Mouse (Mus musculus) C2C12 (cell line): ENCODE results near the gene Tbc1d10a. TPM values are rescaled to one million over a fixed set of nuclear protein-coding genes. Genes with fewer than 3 reads are reported as not detected.

ENCODE experiments used
- H3K27me3 ChIP-seq: one replicate; pipeline ENCODE4 v1.6.1; 2011; ENCODE audit not compliant: control insufficient read depth, insufficient read depth, insufficient read length
- H3K36me3 ChIP-seq: one replicate; pipeline ENCODE4 v1.6.1; 2011; ENCODE audit not compliant: control insufficient read depth, insufficient read depth
- H3K4me3 ChIP-seq: one replicate; pipeline ENCODE4 v1.5.1; 2011; ENCODE audit warnings: mild to moderate bottlenecking, control low read depth; ENCODE audit not compliant: poor library complexity, insufficient read depth, severe bottlenecking
- H3K79me2 ChIP-seq: one replicate; pipeline ENCODE4 v1.6.1; 2011; ENCODE audit not compliant: control insufficient read depth, insufficient read depth
- H3K79me3 ChIP-seq: one replicate; pipeline ENCODE4 v1.6.1; 2011; ENCODE audit warnings: low read depth, control low read depth
- H3ac ChIP-seq: one replicate; pipeline ENCODE3; 2011; ENCODE audit warnings: low read depth; ENCODE audit not compliant: control insufficient read depth, insufficient read length
- CEBPB ChIP-seq: IDR thresholded peaks from one replicate; pipeline ENCODE4 v1.6.1; 2011; ENCODE audit warnings: low read depth, mild to moderate bottlenecking, control low read depth, moderate library complexity
- CTCF ChIP-seq: IDR thresholded peaks from one replicate; pipeline ENCODE4 v1.5.1; 2011; ENCODE audit not compliant: control insufficient read depth, insufficient read depth, insufficient read length
- FOSL1 ChIP-seq: IDR thresholded peaks from one replicate; pipeline ENCODE4 v1.8.0; 2011; ENCODE audit warnings: mild to moderate bottlenecking, low read length; ENCODE audit not compliant: poor library complexity, insufficient read depth, severe bottlenecking
- MAX ChIP-seq: IDR thresholded peaks from one replicate; pipeline ENCODE4 v1.6.1; 2011; ENCODE audit warnings: mild to moderate bottlenecking, control low read depth
- MYOD1 ChIP-seq: IDR thresholded peaks from one replicate; pipeline ENCODE4 v1.6.1; 2011; ENCODE audit warnings: low read depth; ENCODE audit not compliant: control insufficient read depth, insufficient read length
- MYOG ChIP-seq: IDR thresholded peaks from one replicate; pipeline ENCODE4 v1.6.1; 2011; ENCODE audit not compliant: control insufficient read depth, insufficient read length; ENCODE audit errors: extremely low read depth
- USF1 ChIP-seq: IDR thresholded peaks from one replicate; pipeline ENCODE4 v1.6.1; 2011; ENCODE audit warnings: low read depth, mild to moderate bottlenecking, control low read depth, moderate library complexity
- polyA plus RNA-seq: library from polyadenylated mRNA; unstranded; fragments of >200 nt; fragmentation: generic; extraction: Trizol; gene quantifications from one replicate; pipeline ENCODE4 v1.2.1, GENCODE M21; 2012; ENCODE audit warnings: missing spikeins

Tbc1d10a gene
- polyA plus RNA-seq, 1 experiment = 22.4 TPM

GRCm38 (mm10) chr11:4224223-4224622 lies 37.6 kb downstream of the Tbc1d10a start:
- H3K79me3 ChIP-seq = no peaks in the 10 kb centered on the region
- no peak for TF ChIP-seq CEBPB
- no peak for TF ChIP-seq FOSL1
- TF ChIP-seq MYOG = no peak
- no peak overlapping the region for H3K4me3 ChIP-seq
- no peaks in the 10 kb centered on the region for H3K27me3 ChIP-seq
- no peak overlapping the region for H3ac ChIP-seq
- no peaks in the 10 kb centered on the region for H3K79me2 ChIP-seq
- no peaks in the 10 kb centered on the region for H3K36me3 ChIP-seq

DNA sequence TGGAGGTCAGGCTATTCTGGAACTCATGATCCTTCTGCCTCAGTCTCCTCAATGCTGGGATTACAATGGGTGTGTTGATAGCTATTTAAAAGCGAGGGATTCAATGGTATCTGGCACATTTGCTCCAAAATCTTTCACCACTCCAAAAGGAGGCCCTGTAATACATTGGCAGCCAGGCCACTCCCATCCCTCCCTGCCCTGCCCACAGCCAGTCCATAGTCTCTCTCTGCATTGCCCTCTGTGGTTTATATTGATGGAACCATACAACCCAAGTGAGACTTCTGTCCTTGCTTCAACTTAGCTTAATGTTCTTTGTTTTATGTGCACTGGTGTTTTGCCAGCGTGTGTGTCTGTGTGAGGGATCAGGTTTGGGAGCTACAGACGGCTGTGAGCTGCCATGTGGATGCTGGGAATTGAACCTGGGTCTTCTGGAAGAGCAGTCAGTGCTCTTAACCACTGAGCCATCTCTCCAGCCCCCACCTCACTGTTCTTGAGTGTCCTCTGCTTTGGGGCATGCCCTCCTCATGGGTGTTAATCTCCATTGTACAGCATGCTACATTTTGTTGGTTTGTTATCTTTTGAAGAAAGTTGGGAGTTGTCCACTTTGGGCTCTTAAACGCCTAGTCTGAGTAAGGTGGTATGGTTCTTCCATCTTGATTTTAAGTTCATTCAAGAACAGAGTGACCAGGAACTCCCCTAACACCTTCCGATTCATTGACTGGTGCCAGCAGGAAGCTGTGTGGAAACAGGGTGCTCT lies 40.2 kb downstream of the Tbc1d10a start:
- Histone ChIP-seq H3K36me3 (no peaks in the 10 kb centered on the region), H3K79me3 (no peaks in the 10 kb centered on the region), H3K79me2 (no peaks in the 10 kb centered on the region), H3ac (no peak overlapping the region), H3K4me3 (no peak overlapping the region), H3K27me3 (no peaks in the 10 kb centered on the region)
- TF ChIP-seq FOSL1 (no peak), MYOG (no peak), CTCF (no peak), MAX (no peak), MYOD1 (no peak), USF1 (no peak), CEBPB (no peak)

- Histone ChIP-seq H3ac (no peak overlapping the region), H3K4me3 (no peak overlapping the region), H3K79me2 (no peaks in the 10 kb centered on the region), H3K27me3 (no peaks in the 10 kb centered on the region), H3K36me3 (no peaks in the 10 kb centered on the region), H3K79me3 (no peaks in the 10 kb centered on the region)
- TF ChIP-seq CTCF (no peak), USF1 (peak; percentile 10), CEBPB (no peak), MYOD1 (no peak), FOSL1 (no peak), MYOG (no peak)
These were observed 41.9 kb downstream of the Tbc1d10a start for GRCm38 (mm10) chr11:4228463-4228862.

GRCm38 (mm10) chr11:4229841-4230240 lies 43.3 kb downstream of the Tbc1d10a start:
- H3K4me3 ChIP-seq = no peak overlapping the region
- TF ChIP-seq CEBPB (no peak), MYOG (no peak), USF1 (no peak), MYOD1 (no peak), MAX (no peak), FOSL1 (no peak), CTCF (no peak)

GRCm38 (mm10) chr11:4231435-4231834 lies 44.8 kb downstream of the Tbc1d10a start:
- no peaks in the 10 kb centered on the region for H3K27me3 ChIP-seq
- H3K79me3 ChIP-seq = no peaks in the 10 kb centered on the region
- H3K4me3 ChIP-seq = no peak overlapping the region
- no peaks in the 10 kb centered on the region for H3K79me2 ChIP-seq
- H3K36me3 ChIP-seq = no peaks in the 10 kb centered on the region
- no peak overlapping the region for H3ac ChIP-seq
- no peak for TF ChIP-seq CEBPB
- TF ChIP-seq USF1 = no peak
- TF ChIP-seq CTCF = no peak
- TF ChIP-seq MYOD1 = no peak
- TF ChIP-seq MYOG = no peak
- TF ChIP-seq FOSL1 = no peak
- TF ChIP-seq MAX = no peak

More at GRCm38 (mm10) chr11:4229841-4230240, 43.3 kb downstream of the Tbc1d10a start:
- H3ac ChIP-seq = no peak overlapping the region
- H3K27me3 ChIP-seq = no peaks in the 10 kb centered on the region
- H3K79me2 ChIP-seq = no peaks in the 10 kb centered on the region
- no peaks in the 10 kb centered on the region for H3K79me3 ChIP-seq
- no peaks in the 10 kb centered on the region for H3K36me3 ChIP-seq

GRCm38 (mm10) chr11:4232644-4233043 lies 46.1 kb downstream of the Tbc1d10a start:
- no peak for TF ChIP-seq MYOG
- TF ChIP-seq CTCF = no peak
- TF ChIP-seq USF1 = no peak
- no peak for TF ChIP-seq CEBPB
- no peak for TF ChIP-seq MAX
- no peak for TF ChIP-seq MYOD1
- H3K79me2 ChIP-seq = no peaks in the 10 kb centered on the region
- H3ac ChIP-seq = no peak overlapping the region
- H3K27me3 ChIP-seq = no peaks in the 10 kb centered on the region
- H3K4me3 ChIP-seq = no peak overlapping the region
- H3K79me3 ChIP-seq = no peaks in the 10 kb centered on the region
- no peaks in the 10 kb centered on the region for H3K36me3 ChIP-seq
